Mouse (Mus musculus) adrenal gland, adult 2 months (tissue): ENCODE data around the gene Tax1bp3. TPM values are rescaled to one million over a fixed set of nuclear protein-coding genes. Genes with fewer than 3 reads are reported as not detected.

ENCODE experiments used
- DNase-seq: peaks from one replicate; pipeline ENCODE4 v3.0.0; 2021
- polyA plus RNA-seq: library from polyadenylated mRNA; depleted of rRNA; stranded (reverse); fragments of >200 nt; gene quantifications from 2 replicates; pipeline ENCODE4 v1.2.3, GENCODE M21; 2012; rRNA removed
- total RNA-seq, 2 experiments: library from RNA; stranded (reverse); gene quantifications; 2 replicates each; pipeline ENCODE4 v1.2.3; 2021

The Tax1bp3 gene
- total and polyA plus RNA-seq, 3 experiments: 71.0 to 87.8 (median 71.0) TPM

GRCm38 (mm10) chr11:73230081-73230480 is 53.2 kb downstream of the Tax1bp3 start:
- DNase-seq: no peak

DNA sequence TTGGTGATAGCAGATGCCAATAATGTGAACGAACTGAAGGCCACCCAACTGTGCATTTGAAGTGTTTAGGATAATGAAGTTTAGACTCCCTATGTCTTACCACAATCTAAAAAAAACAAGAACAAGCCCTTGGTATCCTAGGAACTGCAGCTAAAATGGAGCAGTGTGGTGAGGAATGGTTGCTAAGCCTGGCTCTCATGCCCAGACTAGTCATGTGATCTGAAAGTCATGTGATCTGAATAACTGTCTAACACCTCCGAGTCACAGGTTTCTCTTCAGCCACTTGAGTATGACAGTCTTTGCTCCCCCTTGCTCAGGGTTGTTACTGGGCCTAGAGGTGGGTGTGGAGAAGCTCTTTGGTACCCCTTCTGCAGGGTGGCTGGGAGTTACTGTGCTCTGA is 55.6 kb downstream of the Tax1bp3 start:
- no peak for DNase-seq

Other genes starting within 250 kb of the Tax1bp3 start
- gene Atp2a3, start 215.9 kb upstream of the Tax1bp3 start, total RNA-seq: 10 to 100 TPM in 1 of 2 experiments, 1 to 10 TPM in 1; 7.2 to 11.6 TPM
- gene Atp2a3, start 215.9 kb upstream of the Tax1bp3 start, polyA plus RNA-seq: 11.3 and 11.9 TPM in 2 replicates
- gene P2rx1, start 178.0 kb upstream of the Tax1bp3 start, total RNA-seq: under 1 TPM; 0.40 to 0.55 TPM
- gene P2rx1, start 178.0 kb upstream of the Tax1bp3 start, polyA plus RNA-seq: 0.85 and 1.0 TPM in 2 replicates
- gene Camkk1, start 158.1 kb upstream of the Tax1bp3 start, total RNA-seq: 1 to 10 TPM; 1.8 to 9.8 TPM
- gene Camkk1, start 158.1 kb upstream of the Tax1bp3 start, polyA plus RNA-seq: 2.2 and 3.2 TPM in 2 replicates
- 1 to 10 TPM; 9.4 to 9.5 TPM for gene Ncbp3, start 129.3 kb upstream of the Tax1bp3 start, total RNA-seq
- gene Ncbp3, start 129.3 kb upstream of the Tax1bp3 start, polyA plus RNA-seq: 1.6 and 1.7 TPM in 2 replicates
- gene Itgae, start 86.5 kb upstream of the Tax1bp3 start, total RNA-seq: under 1 TPM; 0.23 to 0.79 TPM
- 0.39 and 0.54 TPM in 2 replicates for gene Itgae, start 86.5 kb upstream of the Tax1bp3 start, polyA plus RNA-seq
- gene Haspin, start 38.8 kb upstream of the Tax1bp3 start, total RNA-seq: under 1 TPM; 0.35 TPM
- 0.70 and 0.91 TPM in 2 replicates for gene Haspin, start 38.8 kb upstream of the Tax1bp3 start, polyA plus RNA-seq
- 10 to 100 TPM in 1 of 2 experiments, 1 to 10 TPM in 1; 4.4 to 10.9 TPM for gene P2rx5, start 16.7 kb upstream of the Tax1bp3 start, total RNA-seq
- 2.3 and 2.9 TPM in 2 replicates for gene P2rx5, start 16.7 kb upstream of the Tax1bp3 start, polyA plus RNA-seq
- 10 to 100 TPM; 86.1 to 88.7 TPM for gene Emc6, start within 50 bp of the Tax1bp3 start, total RNA-seq
- gene Emc6, start within 50 bp of the Tax1bp3 start, polyA plus RNA-seq: 91.0 and 117 TPM in 2 replicates
- gene Ctns, start 22.0 kb downstream of the Tax1bp3 start, total RNA-seq: 10 to 100 TPM; 16.8 to 18.3 TPM
- 11.1 and 12.5 TPM in 2 replicates for gene Ctns, start 22.0 kb downstream of the Tax1bp3 start, polyA plus RNA-seq
- 10 to 100 TPM in 1 of 2 experiments, 1 to 10 TPM in 1; 8.8 to 12.4 TPM for gene Shpk, start 22.4 kb downstream of the Tax1bp3 start, total RNA-seq
- gene Shpk, start 22.4 kb downstream of the Tax1bp3 start, polyA plus RNA-seq: 10.0 and 10.9 TPM in 2 replicates
- gene Trpv1, start 57.2 kb downstream of the Tax1bp3 start, total RNA-seq: under 1 TPM; 0.21 to 0.26 TPM
- 0.62 and 1.0 TPM in 2 replicates for gene Trpv1, start 57.2 kb downstream of the Tax1bp3 start, polyA plus RNA-seq
- under 1 TPM; 0.12 to 0.14 TPM for gene Trpv3, start 90.3 kb downstream of the Tax1bp3 start, total RNA-seq
- 0.04 and 0.09 TPM in 2 replicates for gene Trpv3, start 90.3 kb downstream of the Tax1bp3 start, polyA plus RNA-seq
- 10 to 100 TPM; 12.9 to 27.6 TPM for gene Aspa, start 152.5 kb downstream of the Tax1bp3 start, total RNA-seq
- gene Aspa, start 152.5 kb downstream of the Tax1bp3 start, polyA plus RNA-seq: 0.48 and 0.59 TPM in 2 replicates
- gene Gm49340, start 152.7 kb downstream of the Tax1bp3 start, total RNA-seq: not detected
- gene Gm49340, start 152.7 kb downstream of the Tax1bp3 start, polyA plus RNA-seq: 0.04 TPM in 1 of 2 replicates, not detected in the other
- 1 to 10 TPM; 1.1 to 1.5 TPM for gene Spata22, start 152.7 kb downstream of the Tax1bp3 start, total RNA-seq
- not detected in 2 replicates for gene Spata22, start 152.7 kb downstream of the Tax1bp3 start, polyA plus RNA-seq
- not detected for gene Olfr20, start 173.7 kb downstream of the Tax1bp3 start, total RNA-seq
- 0.22 and 0.31 TPM in 2 replicates for gene Olfr20, start 173.7 kb downstream of the Tax1bp3 start, polyA plus RNA-seq
- gene Olfr376, start 194.2 kb downstream of the Tax1bp3 start, total RNA-seq: not detected
- not detected in 2 replicates for gene Olfr376, start 194.2 kb downstream of the Tax1bp3 start, polyA plus RNA-seq
- not detected for gene Olfr1, start 222.5 kb downstream of the Tax1bp3 start, total RNA-seq
- gene Olfr1, start 222.5 kb downstream of the Tax1bp3 start, polyA plus RNA-seq: not detected in 2 replicates